Mouse (Mus musculus) cerebellum, adult 18-20 months (tissue): ENCODE results near the gene Nat8f2.
"Not testable (repeated sequence)": the region's sequence is repeated elsewhere in the genome, so short reads cannot be mapped to it uniquely, and the experiment has no call there.

Experiments
- DNase-seq, 2 experiments: peaks; one replicate each; pipeline ENCODE4 v3.0.0; 2021

The Nat8f2 gene

DNA sequence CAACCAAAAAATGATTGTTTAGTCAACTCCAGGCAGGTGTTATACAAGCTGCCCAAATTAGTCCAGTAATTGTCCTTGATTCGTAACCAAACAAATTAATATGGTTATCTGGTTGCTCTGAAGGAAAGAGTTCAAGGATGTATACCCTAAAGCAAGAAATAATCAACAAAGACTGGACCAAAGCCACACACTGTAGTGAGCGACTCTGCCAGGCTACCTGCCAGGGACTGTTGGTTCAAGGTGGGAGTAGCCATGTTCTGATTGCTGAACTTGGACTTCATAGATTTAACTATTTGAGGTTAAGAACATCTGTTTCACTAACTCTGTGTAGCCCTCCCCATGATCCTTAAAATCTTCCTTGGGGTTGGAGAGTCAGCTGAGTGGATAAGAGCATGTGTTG, 5.8 kb downstream of the Nat8f2 start:
- DNase-seq: no peak

DNA sequence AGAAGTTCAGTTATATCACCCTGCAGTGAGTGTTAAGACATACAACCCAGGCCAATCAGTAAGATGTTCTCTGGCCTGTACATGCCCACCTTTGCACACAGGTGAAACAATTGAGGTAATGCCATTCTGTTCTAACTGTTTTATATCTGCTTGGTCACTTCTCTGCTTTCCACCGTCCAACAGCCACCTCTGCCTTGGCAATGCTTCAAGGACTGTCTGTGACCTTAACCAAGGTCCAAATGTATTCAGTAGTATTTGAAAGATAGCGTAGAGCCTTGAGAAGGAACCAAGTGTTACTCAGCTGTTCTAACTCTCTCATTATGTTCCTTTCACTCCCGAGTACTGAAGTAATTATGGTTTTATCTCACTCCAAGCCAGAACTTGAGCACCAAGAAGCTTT, 6.4 kb downstream of the Nat8f2 start:
- no peak for DNase-seq

GRCm38 (mm10) chr6:85861247-85861646, 7.7 kb downstream of the Nat8f2 start:
- no peak for DNase-seq

DNA sequence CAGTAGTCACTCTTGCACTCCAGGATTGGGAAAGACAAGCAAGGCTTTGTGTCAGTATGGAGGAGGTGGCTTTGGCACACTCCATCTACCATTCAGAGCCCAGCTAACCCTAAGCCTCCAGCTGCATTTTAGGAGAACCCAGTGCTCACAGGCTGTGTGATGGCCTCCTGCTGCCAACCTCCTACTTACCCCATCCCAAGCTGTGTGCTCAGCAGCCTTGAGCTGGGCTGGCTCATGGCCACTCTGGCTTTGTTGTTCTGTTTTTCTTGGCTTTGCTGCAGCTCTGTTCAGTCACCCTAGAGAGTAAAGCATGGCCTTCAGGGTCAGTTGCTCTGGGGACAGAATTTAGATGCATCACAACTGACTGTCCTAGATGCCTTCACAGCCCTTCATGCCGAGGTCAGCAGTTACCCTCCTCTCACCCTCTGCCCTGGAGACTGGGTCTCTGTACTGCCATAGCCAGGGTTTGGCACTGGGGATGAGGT, 12.7 kb downstream of the Nat8f2 start:
- peak; percentile 10 to 43 for DNase-seq

DNA sequence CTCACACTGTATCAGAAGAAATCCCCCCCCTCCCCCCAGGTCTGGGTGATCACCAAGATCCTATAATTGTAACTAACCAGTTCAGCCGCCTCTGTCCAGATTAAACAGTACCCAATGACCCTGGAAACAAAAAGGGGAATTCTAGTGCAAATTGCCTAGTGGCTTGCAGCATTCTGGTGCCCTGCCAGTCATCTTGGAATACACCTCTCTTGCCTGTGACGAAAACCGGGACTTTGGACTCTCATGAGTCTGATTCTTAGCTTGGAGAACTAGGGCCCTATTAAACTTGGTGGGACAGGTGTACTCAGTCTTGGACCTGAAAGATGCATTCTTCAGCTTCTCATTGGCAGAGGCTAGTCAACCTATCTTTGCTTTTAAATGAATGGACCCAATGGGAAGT, 15.5 kb downstream of the Nat8f2 start:
- no peak for DNase-seq

GRCm38 (mm10) chr6:85851062-85851773, 17.7 kb downstream of the Nat8f2 start:
- no peak for DNase-seq

DNA sequence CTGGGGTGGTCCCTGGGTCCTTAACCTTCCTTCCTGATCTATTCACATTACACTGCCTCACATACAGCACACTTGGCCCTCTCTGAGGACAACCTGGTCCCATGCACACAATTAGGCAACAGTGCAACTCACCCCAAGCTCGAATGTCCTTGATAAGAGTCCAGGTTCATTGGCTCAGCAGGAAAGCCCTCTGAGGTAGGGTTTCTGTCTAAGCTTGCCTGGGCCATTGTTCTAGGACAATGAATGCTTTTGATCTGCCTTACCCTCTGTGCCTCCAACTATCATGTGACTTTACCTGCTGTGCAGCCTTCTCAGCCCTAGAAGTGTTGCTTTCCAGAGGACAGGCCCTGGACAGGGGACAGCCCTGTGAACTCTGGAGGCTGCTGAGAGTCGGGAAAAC, 19.7 kb downstream of the Nat8f2 start:
- DNase-seq: no peak

DNA sequence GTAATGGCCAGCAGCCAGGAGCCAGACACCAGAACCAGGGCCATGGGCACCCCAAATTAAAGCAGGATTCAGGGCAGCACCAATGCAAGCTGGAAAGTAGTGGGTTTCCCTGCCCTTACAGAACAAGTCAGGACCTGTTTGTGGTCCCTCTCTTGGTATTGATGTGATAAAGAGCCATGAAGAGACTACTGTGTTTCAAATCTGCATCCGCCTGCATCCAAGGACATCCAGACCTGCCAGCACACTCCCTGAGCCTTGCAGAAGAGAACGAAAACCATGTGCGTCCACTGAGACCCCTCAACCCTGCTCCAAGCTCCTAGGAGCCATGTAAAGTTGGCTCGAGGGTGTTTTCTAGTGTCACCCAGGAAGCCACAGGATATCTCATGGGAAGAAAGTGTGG, 20.8 kb downstream of the Nat8f2 start:
- DNase-seq: no peak

GRCm38 (mm10) chr6:85846921-85847320, 22.0 kb downstream of the Nat8f2 start:
- DNase-seq: no peak

DNA sequence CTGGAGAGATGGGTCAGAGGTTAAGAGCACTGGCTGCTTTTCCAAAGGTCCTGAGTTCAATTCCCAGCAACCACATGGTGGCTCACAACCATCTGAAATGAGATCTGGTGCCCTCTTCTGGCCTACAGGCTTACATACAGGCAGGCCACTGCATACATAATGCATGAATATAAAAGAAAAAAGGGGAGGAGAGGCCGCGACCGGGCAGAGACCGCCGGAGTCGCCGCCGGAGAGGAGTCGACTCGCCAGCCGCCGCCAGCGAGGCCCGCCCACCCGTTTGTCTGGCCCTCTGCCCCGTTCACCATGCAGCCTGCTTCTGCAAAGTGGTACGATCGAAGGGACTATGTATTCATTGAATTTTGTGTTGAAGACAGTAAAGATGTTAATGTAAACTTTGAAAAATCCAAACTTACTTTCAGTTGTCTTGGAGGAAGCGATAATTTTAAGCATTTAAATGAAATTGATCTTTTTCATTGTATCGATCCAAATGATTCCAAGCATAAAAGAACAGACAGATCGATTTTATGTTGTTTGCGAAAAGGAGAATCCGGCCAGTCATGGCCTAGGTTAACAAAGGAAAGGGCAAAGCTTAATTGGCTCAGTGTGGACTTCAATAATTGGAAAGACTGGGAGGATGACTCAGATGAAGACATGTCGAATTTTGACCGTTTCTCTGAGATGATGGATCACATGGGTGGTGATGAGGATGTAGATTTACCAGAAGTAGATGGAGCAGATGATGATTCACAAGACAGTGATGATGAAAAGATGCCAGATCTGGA, 25.1 kb downstream of the Nat8f2 start:
- not testable (repeated sequence) for DNase-seq

DNA sequence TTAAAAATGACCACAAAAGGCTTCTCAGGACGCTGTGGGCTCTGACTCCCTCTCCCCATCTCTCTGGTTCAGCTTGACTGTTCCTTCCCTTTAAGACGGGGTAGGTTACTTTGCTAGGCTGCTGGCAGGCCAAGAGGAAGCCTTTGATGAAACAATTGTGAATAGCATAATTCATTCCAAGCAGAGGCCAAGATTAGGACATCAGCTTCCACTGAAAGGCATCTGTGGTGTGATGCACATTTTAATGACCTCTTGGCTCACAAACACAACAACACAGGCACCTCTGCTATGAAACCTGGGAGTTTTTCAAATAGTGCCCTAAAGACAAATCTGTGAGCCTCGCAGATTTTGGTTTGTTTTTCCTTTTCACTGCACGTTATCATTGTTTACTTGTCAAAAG, 29.0 kb downstream of the Nat8f2 start:
- DNase-seq: no peak

DNA sequence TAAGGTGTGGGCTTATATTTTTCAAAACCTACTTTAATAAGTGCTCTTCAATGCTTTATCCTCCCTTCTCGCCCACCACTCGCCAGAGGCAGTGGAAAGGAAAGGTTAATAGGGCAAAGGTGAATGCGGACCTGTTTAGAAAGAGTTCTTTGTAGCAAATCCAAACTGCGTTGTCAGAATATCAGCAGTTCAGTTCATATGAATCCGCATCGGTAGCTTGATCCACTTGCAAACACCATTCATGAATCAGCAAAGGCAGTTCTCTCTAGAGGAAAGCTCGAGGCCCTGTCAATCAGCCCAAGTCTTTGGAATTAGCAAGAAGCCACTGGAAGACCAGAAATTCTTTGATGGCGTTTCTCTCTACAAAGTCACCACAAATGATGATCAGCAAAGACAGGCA, 30.3 kb downstream of the Nat8f2 start:
- DNase-seq: no peak

DNA sequence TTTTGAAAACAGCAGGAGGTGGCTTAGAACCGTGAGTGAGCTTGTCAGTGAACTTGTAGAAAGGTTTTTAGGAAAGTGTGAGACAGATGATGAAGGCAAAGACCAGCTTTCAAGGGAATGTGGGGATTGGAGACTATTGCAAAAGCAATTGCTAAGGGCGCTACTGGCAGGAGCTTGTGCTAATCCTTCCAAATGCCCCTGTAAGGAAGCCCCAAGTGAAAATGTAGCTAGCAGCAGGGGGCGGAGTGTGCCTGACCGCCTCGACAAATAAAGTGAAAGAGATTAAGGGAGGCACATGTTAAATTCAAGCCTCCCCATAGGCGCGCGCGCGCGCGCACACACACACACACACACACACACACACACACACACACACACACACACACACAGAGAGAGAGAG, 31.7 kb downstream of the Nat8f2 start:
- DNase-seq: peak in 1 of 2 experiments; percentile 14

DNA sequence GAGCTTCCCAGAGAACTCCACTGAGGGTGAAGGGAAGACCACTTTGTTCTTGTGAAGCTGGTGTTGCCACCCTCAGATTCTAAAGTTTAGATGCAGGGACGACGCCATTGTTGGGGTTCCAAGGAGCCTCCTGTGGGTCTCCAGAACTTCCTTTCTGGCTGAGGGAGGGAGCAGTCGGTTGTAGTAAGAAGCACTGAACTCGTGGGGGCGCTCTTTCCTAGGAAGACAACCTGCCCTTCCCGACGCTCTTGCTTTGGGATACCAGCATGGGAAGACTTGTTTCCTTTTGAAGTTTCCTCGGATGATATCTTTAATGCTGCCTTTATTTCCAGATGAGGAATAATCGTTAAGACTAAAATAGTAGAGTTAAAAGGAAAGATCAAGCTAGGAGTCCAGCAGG, 32.1 kb downstream of the Nat8f2 start:
- DNase-seq: peak; percentile 35 to 50

DNA sequence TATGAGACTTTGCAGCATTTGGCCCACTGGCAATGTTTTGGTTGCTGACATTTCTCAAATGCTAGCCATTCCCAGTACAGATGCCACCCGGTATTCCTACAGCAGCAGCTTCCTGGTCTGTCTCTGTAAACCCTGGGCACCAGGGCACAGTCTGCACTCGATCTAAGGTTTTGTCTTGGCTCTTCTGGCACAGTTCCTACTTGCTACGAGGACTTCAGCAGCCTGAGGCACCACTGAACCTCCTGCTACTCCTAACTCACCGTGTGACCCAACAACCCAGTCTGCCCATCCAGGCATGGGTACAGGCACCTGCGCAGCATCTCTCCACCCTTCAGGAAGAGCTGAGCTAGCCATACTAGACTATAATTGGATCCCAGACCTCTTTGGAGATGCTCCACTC, 32.9 kb downstream of the Nat8f2 start:
- DNase-seq: not testable (repeated sequence)

- not testable (repeated sequence) for DNase-seq
These were observed 33.9 kb downstream of the Nat8f2 start for GRCm38 (mm10) chr6:85835104-85835503.

- DNase-seq: peak; percentile 16 to 30
These were observed 34.4 kb downstream of the Nat8f2 start for GRCm38 (mm10) chr6:85834504-85835100.

- no peak for DNase-seq
These were observed 37.1 kb downstream of the Nat8f2 start, which contains the start of gene Nat8 for GRCm38 (mm10) chr6:85831796-85832321. Gene Nat8 (minus strand): TSS chr6:85832082.

GRCm38 (mm10) chr6:85829462-85829861, 39.5 kb downstream of the Nat8f2 start:
- no peak for DNase-seq

DNA sequence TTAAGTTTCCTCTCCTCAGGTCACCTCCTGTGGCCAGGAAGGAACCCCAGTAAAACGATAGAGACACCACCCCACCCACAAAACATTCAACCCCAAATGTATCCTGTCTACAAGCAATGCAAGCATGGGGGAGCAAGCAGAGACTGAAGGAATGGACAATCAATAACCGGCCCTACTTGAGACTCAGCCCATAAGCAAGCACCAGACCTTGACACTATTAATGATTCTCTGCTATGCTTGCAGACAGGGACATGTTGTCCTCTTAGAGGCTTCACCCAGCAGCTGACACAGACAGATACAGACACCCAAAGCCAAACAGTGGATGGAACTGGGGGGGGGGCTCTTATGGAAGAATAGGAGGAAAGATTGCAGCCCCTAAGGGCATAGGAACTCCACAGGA, 43.1 kb downstream of the Nat8f2 start:
- DNase-seq: no peak

GRCm38 (mm10) chr6:85823382-85824090, 45.4 kb downstream of the Nat8f2 start:
- DNase-seq: no peak

DNA sequence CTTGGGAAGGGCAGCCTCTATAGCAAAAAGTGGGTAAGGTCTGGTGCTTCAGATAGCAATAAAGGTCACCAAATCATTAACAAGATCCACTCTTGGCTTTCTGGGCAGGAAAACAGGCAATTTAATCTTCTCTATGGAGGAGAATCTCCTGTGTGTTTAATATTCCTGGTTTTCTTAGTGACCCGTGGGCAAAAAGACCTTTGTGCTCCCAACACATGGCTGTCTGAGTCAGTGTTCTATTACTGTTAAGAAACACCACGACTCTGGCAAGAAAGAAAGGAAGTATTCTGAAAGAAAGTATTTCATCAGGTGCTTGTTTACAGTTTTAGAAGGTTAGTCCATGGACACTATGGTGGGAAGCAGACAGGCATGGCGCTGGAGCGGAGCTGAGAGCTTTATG, 46.7 kb downstream of the Nat8f2 start:
- DNase-seq: no peak

- DNase-seq: no peak
These were observed 48.1 kb downstream of the Nat8f2 start, which contains the start of the genes Nat8f6 and Nat8f5 for GRCm38 (mm10) chr6:85820837-85821236. Gene Nat8f6 (minus strand): TSS chr6:85820954. Gene Nat8f5 (minus strand): TSS chr6:85820972.
